Mouse (Mus musculus) ovary, postnatal 14 days (tissue): ENCODE measurements around the gene Efna4.
A peak's percentile ranks its signal among the peaks of the same experiment; 100 is the strongest.

ENCODE experiments used
- DNase-seq: peaks from one replicate; pipeline ENCODE4 v3.0.0; 2022; ENCODE audit warnings: low spot score

Gene Efna4

DNA sequence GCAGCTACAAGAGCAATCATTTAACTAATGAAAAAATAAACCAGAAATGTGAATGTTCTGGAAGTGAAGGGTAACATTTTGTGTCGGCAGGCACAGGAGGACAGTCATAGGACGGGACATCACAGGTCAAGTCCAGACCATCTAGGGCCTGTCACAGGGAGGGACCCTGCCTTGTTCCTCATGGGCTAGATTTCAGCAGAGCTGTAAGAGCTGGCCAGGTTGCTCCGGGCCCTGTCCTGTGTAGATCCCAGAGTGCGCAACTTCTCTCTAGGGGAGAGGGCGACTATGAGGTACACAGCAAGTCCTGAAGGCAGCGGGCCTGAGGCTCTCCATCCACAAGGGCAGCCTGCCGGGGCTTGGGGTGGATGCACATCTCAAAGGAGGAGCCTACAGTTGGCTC lies 23.8 kb upstream of the Efna4 start, which contains the start of gene Dcst2:
Dcst2 (plus strand) TSS at position 301 of the 400 bp plus-strand sequence.
- DNase-seq, result no peak

DNA sequence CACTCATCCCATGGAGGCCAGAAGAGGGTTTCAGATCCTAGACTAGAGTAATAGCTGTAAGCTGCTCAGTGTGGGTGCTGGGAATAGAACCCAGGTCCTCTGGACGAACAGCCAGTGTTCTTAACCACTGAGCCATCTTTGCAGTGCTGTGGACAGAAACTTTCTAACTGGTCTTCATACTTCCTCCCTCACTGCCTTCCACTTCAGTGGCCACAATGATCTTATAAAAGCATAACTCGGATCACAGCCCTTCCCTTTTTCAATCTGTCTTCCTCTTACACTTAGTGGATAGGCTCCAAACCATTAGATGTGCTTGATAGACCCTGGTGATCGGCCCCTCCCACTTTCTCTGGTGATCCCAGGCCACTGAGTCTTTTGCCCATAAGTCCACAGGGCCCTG lies 22.4 kb upstream of the Efna4 start:
- no peak for DNase-seq

DNA sequence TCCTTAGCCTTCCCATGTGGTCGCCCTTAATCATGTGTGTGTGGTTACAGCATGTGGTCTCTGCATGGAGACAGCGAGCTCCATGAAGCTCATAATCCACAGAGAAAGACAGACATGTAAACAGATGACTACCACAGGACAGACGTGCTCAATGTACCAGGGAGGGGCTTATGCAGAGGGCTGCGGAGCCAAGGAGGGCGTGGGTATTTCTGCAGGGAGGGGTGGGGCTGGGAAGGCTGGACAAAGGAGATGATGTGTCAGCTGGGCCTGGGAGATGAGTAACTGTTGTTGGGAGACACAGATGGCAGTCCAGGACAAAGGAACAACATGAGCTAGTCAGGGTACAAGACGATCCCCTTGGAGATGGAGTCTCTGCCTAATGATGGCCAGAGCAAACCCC lies 21.8 kb upstream of the Efna4 start:
- DNase-seq, result no peak

DNA sequence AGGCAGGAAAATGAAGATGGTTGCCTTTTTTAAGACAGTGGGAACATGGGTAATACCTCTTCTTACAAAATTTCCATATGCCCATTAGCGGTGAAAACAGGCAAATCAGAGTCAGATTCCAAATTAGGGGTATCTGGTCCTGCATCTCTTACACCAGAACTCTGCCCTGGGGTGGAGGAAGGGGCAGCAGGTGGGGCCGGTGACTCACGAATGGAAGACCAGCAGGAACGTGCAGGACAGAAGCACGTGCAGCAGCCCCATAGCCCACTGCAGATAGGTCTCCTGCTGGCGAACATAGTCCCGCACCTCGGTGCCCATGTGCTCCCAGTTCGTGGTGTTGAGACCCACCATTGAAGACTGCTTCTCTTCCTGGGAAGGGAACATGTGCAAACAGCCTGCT lies 18.2 kb upstream of the Efna4 start:
- DNase-seq, result no peak

DNA sequence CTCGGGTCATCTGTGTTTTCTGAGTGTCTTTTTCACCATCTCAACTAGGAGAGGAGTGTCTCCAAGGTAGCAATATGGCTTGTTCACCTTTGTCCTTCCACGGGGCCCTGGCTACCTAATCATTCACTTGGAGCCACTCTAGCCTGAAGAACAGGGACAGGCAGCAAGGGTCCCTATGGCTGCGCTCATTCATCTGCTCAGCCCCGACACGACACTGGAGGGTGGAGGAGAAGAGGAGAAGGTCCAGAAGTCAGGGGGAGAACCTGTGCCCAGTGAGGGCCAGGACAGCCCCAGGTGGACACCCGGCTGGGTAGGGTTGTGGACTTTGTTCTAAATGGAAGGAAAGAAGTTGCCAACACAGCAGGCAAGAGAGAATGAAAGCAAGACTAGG lies 17.7 kb upstream of the Efna4 start:
- DNase-seq, result no peak

DNA sequence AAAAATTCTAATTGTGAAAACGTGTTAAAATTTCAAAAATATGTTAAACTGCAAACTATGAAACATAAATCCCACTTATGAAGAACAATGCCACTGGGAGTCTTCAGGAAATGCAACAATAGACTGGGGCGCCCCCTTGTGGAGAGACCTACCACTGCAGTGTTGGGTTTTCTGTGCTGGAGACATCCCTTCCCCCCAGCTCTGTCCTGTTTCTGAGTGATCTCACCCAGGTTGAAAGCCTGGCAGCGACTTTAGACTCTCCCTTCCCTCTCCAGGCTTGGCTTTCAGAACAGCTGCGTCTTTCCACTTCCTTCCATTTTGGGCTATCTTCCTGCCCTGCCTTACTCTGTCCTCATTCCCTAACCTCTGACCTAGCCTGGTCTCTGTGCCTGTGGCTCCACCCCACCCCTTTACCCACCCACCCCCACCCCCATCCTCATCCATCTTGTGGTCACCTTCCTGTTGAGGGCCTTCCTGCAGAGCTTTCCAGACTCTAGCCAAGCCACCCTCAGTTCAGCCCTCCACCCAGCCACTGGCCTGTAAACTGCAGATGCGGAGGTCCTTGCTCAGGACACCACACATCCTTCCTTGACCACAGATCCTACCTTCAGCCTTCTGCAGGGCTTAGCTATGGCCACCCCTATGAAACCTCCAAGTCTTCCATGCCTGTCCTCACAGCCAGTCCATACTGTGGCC lies 17.1 kb upstream of the Efna4 start:
- peak; percentile 88 for DNase-seq

DNA sequence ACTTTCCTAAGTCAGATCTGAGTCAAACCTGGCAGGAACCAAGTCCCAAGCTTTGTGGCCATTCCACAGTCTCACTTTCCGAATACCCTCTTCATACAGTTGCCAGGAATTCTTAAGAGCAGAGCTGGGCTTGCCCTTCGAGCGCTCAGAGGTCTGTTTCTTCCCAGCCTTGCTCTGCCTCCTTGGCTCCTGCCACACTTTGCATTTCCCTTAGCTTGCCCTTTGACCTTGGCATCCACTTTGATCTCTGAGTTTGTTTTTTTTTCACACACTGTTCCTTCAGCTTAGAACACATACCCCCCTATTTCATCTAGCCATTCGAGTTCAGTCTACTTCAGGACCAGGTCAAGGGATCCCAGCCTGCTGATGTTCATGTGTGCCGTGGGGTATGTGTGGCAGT lies 13.4 kb upstream of the Efna4 start:
- DNase-seq, result no peak

DNA sequence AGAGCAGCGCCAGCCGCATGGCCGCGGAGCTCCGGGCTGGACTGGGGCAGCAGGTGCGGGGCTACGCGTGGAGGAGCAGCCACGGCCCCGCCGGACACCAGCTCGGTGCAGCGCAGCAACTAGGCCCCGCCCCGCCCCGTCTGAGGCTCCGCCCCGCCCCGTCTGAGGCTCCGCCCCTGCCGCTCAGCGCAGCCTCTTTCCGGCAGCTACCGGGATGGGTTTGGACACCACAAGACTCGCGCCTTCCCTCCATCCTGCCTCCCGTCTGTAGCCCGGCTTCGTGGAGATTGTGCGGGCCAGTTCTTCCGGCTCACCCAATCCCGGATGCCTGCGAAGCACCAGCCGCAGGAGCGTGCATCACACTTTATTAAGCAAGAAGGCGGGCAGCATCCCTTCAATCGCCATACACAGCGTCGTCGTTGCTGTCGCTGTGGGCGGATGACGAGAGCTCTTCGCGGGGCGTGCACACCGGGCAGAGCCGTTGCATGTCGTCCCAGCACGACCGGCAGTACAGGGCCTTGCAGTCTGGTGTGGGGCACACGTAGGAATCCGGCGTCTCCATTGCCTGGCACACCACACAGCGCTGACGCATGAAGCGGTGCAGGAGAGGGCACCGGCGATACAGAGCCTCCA lies 12.2 kb upstream of the Efna4 start, which contains the start of gene Adam15:
Adam15 (minus strand) TSS at position 128 of the 633 bp plus-strand sequence.
- DNase-seq, result peak; percentile 83

DNA sequence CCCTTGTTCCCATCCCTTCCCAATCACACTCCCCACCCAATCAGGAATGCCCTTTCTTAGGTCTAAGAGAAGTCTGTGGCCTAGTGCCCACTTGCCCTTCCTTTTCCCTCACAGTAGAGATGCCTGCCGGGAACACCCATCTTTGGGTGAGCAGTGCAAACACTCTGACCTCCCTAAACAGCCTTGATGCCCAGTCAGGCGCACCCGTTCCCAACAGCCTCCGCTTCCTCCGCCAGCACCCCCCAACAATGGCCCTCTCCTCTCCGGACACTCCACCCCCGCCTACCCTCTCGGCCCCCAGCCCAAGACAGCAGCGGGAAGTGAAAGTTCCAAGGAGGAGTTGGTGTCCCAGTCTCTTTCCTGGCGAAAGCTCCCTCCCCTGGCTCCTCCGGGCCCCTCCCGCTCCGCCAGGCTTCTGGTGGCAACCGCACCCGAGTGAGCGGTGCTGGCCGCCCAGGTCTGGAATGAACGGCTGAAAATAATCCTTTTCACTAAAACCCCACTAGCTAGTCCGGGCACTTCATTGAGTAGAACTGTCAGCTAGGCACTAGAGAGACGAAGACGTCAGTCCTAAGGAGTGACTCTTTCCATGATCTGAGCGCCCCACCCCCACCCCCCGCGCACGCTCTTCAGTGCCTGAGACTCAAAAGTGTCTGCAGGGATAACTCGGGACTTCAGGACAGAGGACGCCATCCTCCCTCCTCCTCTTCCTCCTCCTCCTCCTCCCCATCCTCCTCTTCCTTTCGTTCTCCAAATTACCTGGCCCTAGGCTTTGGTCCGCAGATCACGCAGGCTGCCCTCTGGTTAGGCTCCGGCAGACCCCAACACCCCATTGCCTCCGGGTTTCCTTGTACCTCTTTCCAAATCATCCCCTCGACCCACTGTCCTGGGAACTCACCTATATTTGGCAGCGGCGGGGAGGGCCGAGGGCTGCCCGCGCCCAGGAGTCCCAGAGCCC lies 11.4 kb upstream of the Efna4 start:
- no peak for DNase-seq

DNA sequence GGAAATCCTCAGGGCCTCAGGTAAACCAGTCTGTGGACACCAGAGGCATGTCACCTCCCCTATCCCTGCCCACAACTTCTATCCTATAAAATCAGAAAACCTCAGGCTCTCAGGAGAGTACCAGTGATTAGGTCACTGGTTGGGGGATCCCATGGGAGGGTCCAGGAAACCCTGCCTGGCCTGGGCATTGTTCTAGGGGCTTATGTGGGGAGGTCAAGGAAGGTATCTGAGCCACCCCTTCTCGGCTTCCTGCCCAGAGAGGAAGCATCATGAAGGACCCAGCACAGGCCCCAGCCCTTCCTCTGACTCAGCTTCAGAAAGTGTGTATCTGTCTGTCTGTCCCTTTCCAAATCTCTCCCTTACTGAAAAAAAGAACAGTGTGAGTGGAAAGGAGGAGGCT lies 10.1 kb upstream of the Efna4 start:
- DNase-seq, result no peak

DNA sequence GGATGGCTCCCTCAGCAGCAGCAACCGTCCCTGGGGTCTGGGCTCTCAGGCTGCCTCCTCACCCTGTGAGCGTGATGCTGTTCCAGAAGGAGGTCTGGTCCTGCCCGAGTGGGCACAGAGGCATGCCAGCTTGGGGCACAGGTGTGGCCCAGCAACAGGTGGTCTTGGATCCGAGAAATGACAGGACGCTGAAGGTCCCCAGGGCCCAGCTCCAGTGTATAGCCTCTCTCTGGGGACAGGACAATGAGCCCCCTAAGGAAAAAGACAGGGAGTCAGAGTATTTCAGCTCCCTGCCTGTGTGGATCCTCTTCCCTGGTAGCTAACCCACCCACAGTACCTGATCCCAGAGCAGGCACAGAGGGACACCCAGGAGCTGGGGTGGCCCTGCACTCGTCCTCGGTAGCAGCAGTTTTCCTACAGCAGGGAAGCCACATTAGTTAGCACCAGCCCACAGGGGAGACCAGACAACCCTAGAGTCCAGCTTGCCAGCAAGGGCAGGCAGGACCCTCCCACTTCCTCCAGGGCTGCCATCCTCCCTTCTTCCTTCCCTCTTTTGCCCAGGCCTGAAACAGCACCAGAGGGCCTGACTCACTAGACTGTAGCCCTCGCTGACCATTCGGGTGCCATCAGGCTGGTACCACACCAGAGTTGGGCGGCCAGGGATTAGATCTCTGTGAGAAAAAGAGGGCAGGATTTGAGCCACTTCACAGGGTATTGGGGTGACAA lies 9.2 kb upstream of the Efna4 start:
- no peak for DNase-seq

DNA sequence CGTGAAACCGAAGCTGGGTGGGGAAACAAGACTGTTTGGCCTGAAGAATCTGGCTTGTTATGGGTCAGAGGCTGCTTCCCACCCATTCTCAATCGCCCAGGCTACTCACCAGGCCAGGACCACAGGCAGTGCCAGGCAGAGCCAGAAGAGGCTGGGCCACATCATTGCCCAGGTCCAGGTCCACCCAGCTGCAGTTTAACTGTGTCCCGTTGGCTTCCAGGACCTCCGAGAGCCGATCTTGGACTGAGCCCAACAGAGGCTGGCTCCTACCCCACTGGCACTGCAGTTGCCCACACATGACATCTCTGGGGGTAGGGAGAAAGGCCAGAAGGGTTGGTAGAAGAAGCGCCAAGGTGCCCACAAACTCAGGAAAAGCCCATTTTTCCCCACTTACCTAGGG lies 5.5 kb upstream of the Efna4 start:
- DNase-seq, result no peak

DNA sequence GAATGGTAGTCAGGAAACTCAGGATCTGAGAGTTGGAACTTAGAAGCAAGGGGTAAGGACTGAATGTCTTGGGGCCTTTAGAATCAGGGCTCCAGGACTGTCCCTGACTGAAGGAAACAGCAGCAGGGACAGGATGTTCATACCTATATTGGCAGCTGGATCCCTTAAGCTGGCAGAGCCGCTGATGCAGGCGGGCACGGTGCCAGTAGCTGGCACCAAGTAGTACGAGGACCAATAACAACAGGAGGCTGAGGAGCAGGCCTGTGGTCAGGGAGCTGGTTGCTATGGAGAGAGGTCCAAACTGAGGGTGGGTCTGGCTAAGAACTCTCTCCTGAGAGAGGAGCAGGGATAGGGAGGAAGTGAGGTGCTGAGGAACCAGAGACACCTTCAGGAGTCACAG lies 4.0 kb upstream of the Efna4 start:
- DNase-seq, result no peak

DNA sequence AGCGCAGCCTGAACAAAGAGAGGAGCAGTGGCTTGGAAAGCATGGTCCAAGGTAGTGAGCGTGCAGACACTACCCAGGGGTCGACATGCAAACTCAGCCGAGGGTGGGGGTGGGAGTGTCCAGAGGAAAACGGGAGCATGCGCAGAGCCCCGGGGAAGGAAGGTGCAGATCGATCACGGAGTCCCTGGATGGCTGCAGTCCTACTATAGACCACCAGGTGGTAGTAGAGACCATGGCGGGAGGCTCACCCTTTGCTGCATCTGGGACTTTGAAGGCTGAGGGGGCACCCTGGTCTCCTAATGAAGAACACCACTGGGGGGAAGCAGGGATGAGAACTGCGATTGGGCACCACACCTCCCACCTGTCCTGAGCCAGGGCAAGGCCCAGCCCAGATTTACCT lies 2.6 kb upstream of the Efna4 start:
- peak; percentile 83 for DNase-seq

DNA sequence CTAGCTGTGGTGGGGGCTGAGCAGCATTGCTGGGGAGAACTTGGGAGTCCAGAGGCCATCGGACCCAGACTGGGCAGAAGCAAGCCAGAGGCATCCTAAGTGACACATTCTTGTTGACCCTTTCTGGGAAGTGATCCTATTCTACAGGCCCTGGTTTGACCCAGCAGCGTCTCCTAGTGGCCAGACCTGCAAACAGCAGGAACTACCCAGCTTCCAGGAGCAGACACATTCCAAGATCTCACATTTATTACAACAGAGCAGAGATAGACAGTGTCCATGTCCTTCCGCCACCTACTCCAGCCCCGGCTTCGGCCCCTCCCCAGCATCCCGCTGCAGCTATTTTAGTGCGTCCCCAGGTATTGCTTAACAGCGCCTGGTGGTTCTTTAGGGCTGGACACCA lies 1.6 kb upstream of the Efna4 start:
- DNase-seq, result peak; percentile 66

DNA sequence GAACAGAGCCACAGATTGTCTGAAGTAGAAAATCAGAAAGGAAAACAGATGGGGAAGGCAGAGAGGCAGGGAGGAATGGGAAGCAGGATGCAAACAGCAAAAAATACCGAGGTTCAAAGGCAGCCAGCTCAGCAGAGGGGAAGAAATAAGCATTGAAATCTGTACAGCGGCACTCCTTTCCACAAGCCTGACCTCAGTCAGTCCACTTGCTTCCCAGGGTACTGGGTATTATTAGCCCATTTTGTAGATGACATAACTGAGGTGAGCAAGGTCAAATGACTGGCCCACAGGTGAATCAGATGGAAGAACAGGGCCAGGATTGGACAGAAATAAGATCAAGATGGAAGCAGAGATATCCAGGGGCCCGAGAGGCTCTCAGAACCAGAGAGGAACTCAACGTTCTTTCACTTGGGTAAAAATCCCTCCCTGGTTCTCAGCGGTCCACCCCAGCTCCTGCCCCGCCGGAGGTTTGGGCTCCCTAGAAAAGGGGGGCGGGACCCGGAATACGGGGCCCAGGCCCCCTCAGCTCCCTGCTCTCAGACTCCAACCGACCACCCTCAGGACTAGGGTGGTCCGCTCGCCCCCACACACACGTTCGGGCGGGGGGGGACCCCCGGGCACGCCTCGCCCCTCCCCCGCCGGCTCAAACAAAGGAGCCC lies 637 bp downstream of the Efna4 start:
- DNase-seq, result no peak

DNA sequence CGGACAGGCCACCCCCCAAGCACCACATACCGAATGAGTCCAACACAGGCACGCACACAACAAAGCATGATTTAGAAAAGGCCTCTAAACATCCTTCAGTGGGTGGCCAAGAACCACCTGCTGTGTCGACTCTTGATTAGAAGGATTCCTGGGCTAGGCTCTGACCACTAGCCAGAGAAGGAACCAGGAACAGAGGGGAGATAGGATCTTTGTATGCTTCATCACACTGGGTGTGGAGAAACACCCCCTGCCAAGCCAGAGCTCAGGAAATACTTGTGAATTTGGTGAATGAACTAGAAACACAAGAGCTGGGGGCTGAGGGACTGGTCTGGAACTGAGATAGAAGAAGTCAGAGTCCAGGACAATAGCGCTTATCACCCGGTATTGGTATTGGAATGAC lies 1.3 kb downstream of the Efna4 start:
- no peak for DNase-seq

DNA sequence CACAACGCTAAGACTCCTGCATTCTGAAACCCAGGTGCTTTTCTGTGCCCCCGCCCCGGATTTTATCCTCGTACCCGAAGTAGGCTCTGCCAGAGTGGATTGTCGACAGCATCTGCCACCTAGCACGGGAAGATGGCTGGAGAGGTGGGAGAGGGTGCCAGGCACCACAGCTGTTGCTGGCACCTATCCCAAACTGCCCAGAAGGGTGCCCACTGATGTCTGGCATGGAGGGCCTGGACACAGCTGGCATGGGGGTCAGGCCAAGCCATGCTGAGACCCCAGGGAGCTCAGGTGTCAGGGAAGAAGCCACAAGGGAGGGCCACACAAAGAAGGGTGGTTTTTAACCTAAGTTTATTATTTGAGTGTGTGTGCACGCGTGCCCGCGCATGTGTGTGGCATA lies 4.8 kb downstream of the Efna4 start:
- no peak for DNase-seq

DNA sequence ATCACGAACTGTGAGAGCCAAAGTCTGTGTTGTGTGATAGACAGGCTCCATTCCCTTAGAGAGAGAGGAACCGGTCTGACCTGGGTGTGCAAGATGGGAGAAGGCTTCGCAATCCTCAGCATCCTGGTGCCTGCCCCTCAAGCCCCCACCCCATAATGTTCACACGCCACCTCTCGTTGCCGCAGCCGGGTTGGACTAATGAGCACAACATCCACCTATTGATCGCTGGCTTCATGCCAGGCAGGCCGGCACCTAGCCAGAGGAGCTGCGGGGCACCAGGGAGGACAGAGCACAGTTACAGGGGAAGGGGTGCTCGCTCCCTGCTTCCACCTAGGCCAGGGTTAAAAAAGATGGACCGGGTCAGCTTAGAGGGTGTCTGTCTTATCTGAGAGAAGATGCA lies 5.4 kb downstream of the Efna4 start:
- DNase-seq, result no peak

DNA sequence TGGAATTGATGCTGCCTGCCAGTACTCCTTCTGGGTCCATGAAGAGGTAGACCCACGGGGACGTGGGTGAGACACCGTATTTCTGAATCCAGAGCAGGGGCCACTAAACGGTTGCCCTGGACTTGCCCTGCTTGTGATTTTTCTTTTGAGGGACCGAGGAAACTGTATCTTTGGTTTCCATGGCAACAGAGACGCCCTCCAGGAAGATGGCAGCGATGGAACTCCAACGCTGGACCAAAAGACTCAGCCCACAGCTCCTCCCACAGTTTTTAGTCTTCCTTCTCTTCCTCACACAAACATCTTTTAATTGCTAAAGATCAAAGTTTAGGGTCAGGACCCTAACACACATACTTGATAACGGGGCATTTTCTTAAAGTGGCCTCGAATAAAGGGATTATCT lies 5.8 kb downstream of the Efna4 start:
- DNase-seq, result no peak

DNA sequence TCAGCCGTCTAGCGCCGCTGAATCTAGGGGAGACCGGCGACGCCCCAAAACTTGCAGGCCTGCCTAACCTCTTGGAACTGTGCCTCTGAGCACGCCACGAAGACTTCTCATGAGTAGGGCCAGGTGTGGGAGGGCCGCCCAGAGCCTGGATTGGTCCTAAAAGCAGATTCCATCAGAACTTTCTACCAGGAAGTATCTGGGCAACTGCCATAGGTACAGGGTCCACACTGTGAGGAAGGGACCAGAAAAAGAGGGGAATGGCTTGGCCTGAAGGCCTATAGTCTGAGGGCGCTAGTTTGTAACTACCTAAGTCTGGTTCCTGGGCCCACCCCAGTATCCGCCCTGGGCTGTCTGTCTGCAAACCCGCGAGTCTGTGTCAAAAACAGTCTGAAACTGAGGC lies 6.3 kb downstream of the Efna4 start:
- no peak for DNase-seq

DNA sequence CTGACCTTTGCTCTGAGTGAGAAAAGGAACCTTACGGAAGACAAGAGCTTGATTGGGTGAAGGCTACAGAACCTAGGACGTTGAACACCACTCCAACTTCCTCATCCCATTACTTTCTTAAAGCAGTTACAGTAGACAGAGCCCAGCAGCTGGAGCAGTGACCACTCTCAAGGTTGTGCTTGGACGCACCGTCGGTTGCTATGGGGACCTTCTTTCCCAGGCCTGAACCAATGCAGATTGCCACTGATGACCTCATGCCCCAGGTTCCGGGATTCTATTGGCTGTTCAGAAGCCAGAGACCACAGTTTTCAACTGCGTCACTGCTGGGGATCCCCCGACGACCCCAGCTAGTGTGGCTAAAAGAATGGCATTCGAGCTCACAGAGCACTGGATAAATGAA lies 6.9 kb downstream of the Efna4 start:
- DNase-seq, result no peak
